Mouse (Mus musculus) cerebellum, adult 9-11 months (tissue): ENCODE measurements around the gene Gm21244.
"Not testable (repeated sequence)": the region's sequence is repeated elsewhere in the genome, so short reads cannot be mapped to it uniquely, and the experiment has no call there.

Source experiments
- DNase-seq: peaks from one replicate; pipeline ENCODE4 v3.0.0; 2022

Gm21244 gene

GRCm38 (mm10) chrY:7169193-7169592 lies at the start of gene Gm21244:
Gene Gm21244 (minus strand): TSS chrY:7169293.
- DNase-seq = not testable (repeated sequence)
